Mouse (Mus musculus): ENCODE measurements around the gene Chd3. TPM values are rescaled to one million over a fixed set of nuclear protein-coding genes. Genes with fewer than 3 reads are reported as not detected.
A peak's percentile ranks its signal among the peaks of the same experiment; 100 is the strongest.

The Chd3 gene
- total and polyA plus RNA-seq, 2 experiments from 2014 or later: 74.7 to 381 TPM

GRCm38 (mm10) chr11:69334796-69335195 is 34.4 kb downstream of the Chd3 start:
- peaks cover 11% of the 10 kb centered on the region for H3K4me1 ChIP-seq (ENCODE audit: insufficient read depth)
- no peak for TF ChIP-seq CTCF (IDR thresholded peaks at IDR 0.05; ENCODE audit: low read depth)
- WGBS: 55% methylated on average over 4 of the region's 4 CpGs
- no peaks in the 10 kb centered on the region for H3K27me3 ChIP-seq (ENCODE audit: insufficient read depth, low read length)
- no peak overlapping the region for H3K27ac ChIP-seq (ENCODE audit: low read depth, low read length)
- H3K4me2 ChIP-seq (ENCODE audit: low read depth): no peak overlapping the region
- H3K4me3 ChIP-seq (ENCODE audit: low read depth, low read length): no peak overlapping the region
- ATAC-seq (no peak), DNase-seq (no peak)
- no peak overlapping the region for H3K9ac ChIP-seq
- no peaks in the 10 kb centered on the region for H3K36me3 ChIP-seq (ENCODE audit: insufficient read depth)
- no peaks in the 10 kb centered on the region for H3K9me3 ChIP-seq (ENCODE audit: low read length)

GRCm38 (mm10) chr11:69333922-69334321 is 35.3 kb downstream of the Chd3 start:
- H3K9me3 ChIP-seq (ENCODE audit: low read length): no peaks in the 10 kb centered on the region
- peaks cover 11% of the 10 kb centered on the region for H3K4me1 ChIP-seq (ENCODE audit: insufficient read depth)
- H3K27me3 ChIP-seq (ENCODE audit: insufficient read depth, low read length): no peaks in the 10 kb centered on the region
- H3K27ac ChIP-seq (ENCODE audit: low read depth, low read length): no peak overlapping the region
- no peak overlapping the region for H3K9ac ChIP-seq
- H3K4me2 ChIP-seq (ENCODE audit: low read depth): no peak overlapping the region
- no peak for ATAC-seq
- DNase-seq: no peak
- TF ChIP-seq CTCF (IDR thresholded peaks at IDR 0.05; ENCODE audit: low read depth): peak; percentile 38
- 70% methylated on average over 3 of the region's 3 CpGs for WGBS
- H3K4me3 ChIP-seq (ENCODE audit: low read depth, low read length): no peak overlapping the region
- H3K36me3 ChIP-seq (ENCODE audit: insufficient read depth): no peaks in the 10 kb centered on the region

- WGBS: 40% methylated on average over 8 of the region's 8 CpGs
- peaks cover 11% of the 10 kb centered on the region for H3K4me1 ChIP-seq (ENCODE audit: insufficient read depth)
- ATAC-seq (no peak), DNase-seq (no peak)
- H3K27ac ChIP-seq (ENCODE audit: low read depth, low read length): peak overlapping the region; percentile 87
- H3K36me3 ChIP-seq (ENCODE audit: insufficient read depth): no peaks in the 10 kb centered on the region
- H3K4me2 ChIP-seq (ENCODE audit: low read depth): peak overlapping the region; percentile 64; the same call in 1 of the 2 replicates
- no peak overlapping the region for H3K4me3 ChIP-seq (ENCODE audit: low read depth, low read length)
- TF ChIP-seq CTCF (IDR thresholded peaks at IDR 0.05; ENCODE audit: low read depth): no peak
- no peaks in the 10 kb centered on the region for H3K9me3 ChIP-seq (ENCODE audit: low read length)
- H3K27me3 ChIP-seq (ENCODE audit: insufficient read depth, low read length): no peaks in the 10 kb centered on the region
- H3K9ac ChIP-seq: no peak overlapping the region
Observed at GRCm38 (mm10) chr11:69332713-69333253, 36.4 kb downstream of the Chd3 start.

GRCm38 (mm10) chr11:69331929-69332405 is 37.2 kb downstream of the Chd3 start:
- Histone ChIP-seq H3K4me2 (ENCODE audit: low read depth) (peak overlapping the region; percentile 64), H3K27me3 (ENCODE audit: insufficient read depth, low read length) (no peaks in the 10 kb centered on the region), H3K4me1 (ENCODE audit: insufficient read depth) (peaks cover 11% of the 10 kb centered on the region), H3K9me3 (ENCODE audit: low read length) (no peaks in the 10 kb centered on the region), H3K4me3 (ENCODE audit: low read depth, low read length) (peak overlapping the region; percentile 43), H3K27ac (ENCODE audit: low read depth, low read length) (peak overlapping the region; percentile 87), H3K9ac (peak overlapping the region; percentile 53), H3K36me3 (ENCODE audit: insufficient read depth) (no peaks in the 10 kb centered on the region)
- TF ChIP-seq CTCF (IDR thresholded peaks at IDR 0.05; ENCODE audit: low read depth): no peak
- DNase-seq (peak; percentile 94), ATAC-seq (peak; percentile 96)
- under 1% methylated on average over 24 of the region's 24 CpGs for WGBS

GRCm38 (mm10) chr11:69331152-69331551 is 38.1 kb downstream of the Chd3 start:
- H3K9me3 ChIP-seq (ENCODE audit: low read length): no peaks in the 10 kb centered on the region
- no peaks in the 10 kb centered on the region for H3K36me3 ChIP-seq (ENCODE audit: insufficient read depth)
- peak overlapping the region; percentile 64; the same call in 1 of the 2 replicates for H3K4me2 ChIP-seq (ENCODE audit: low read depth)
- H3K4me3 ChIP-seq (ENCODE audit: low read depth, low read length): no peak overlapping the region
- H3K4me1 ChIP-seq (ENCODE audit: insufficient read depth): peaks cover 11% of the 10 kb centered on the region
- DNase-seq (no peak), ATAC-seq (no peak)
- H3K27ac ChIP-seq (ENCODE audit: low read depth, low read length): no peak overlapping the region
- no peak for TF ChIP-seq CTCF (IDR thresholded peaks at IDR 0.05; ENCODE audit: low read depth)
- H3K9ac ChIP-seq: no peak overlapping the region
- 91% methylated on average over 6 of the region's 6 CpGs for WGBS
- H3K27me3 ChIP-seq (ENCODE audit: insufficient read depth, low read length): no peaks in the 10 kb centered on the region

- WGBS: 85% methylated on average over 6 of the region's 6 CpGs
- H3K36me3 ChIP-seq (ENCODE audit: insufficient read depth): no peaks in the 10 kb centered on the region
- ATAC-seq: no peak
- no peak overlapping the region for H3K4me2 ChIP-seq (ENCODE audit: low read depth)
- no peak for DNase-seq
- no peak overlapping the region for H3K27ac ChIP-seq (ENCODE audit: low read depth, low read length)
- no peaks in the 10 kb centered on the region for H3K9me3 ChIP-seq (ENCODE audit: low read length)
- no peaks in the 10 kb centered on the region for H3K27me3 ChIP-seq (ENCODE audit: insufficient read depth, low read length)
- H3K4me3 ChIP-seq (ENCODE audit: low read depth, low read length): no peak overlapping the region
- no peak for TF ChIP-seq CTCF (IDR thresholded peaks at IDR 0.05; ENCODE audit: low read depth)
- peaks cover 20% of the 10 kb centered on the region for H3K4me1 ChIP-seq (ENCODE audit: insufficient read depth)
- no peak overlapping the region for H3K9ac ChIP-seq
Observed at GRCm38 (mm10) chr11:69328517-69328916, 40.7 kb downstream of the Chd3 start.

- DNase-seq: no peak
- no peak overlapping the region for H3K9ac ChIP-seq
- H3K36me3 ChIP-seq (ENCODE audit: insufficient read depth): no peaks in the 10 kb centered on the region
- no peak overlapping the region for H3K27ac ChIP-seq (ENCODE audit: low read depth, low read length)
- WGBS: 62% methylated on average over 6 of the region's 6 CpGs
- peaks cover 25% of the 10 kb centered on the region for H3K4me1 ChIP-seq (ENCODE audit: insufficient read depth)
- H3K4me2 ChIP-seq (ENCODE audit: low read depth): no peak overlapping the region
- ATAC-seq: no peak
- no peaks in the 10 kb centered on the region for H3K27me3 ChIP-seq (ENCODE audit: insufficient read depth, low read length)
- no peak overlapping the region for H3K4me3 ChIP-seq (ENCODE audit: low read depth, low read length)
- no peak for TF ChIP-seq CTCF (IDR thresholded peaks at IDR 0.05; ENCODE audit: low read depth)
- H3K9me3 ChIP-seq (ENCODE audit: low read length): no peaks in the 10 kb centered on the region
Observed at GRCm38 (mm10) chr11:69327648-69328047, 41.6 kb downstream of the Chd3 start.
